Mouse (Mus musculus): ENCODE results near the gene Cd247.

GRCm38 (mm10) chr1:165855759-165856545 lies 67.5 kb downstream of the Cd247 start:
- TF ChIP-seq POLR2A (IDR thresholded peaks at IDR 0.05; ENCODE audit: borderline replicate concordance, extremely low read depth, insufficient read depth, insufficient read length, poor library complexity, severe bottlenecking), result no peak
- no peak for TF ChIP-seq CTCF (IDR thresholded peaks at IDR 0.05; ENCODE audit: borderline replicate concordance, extremely low read depth, insufficient read depth, insufficient read length)
